ENCODE assay signal across 18 mouse cellular contexts in genomic region chr16:84172080-84172479, GRCm38 (mm10).
"Had no signal": no experiment of that assay in that cellular context is flagged by ENCODE, and none has a peak within 500 bp of the region (broad histone marks: within the 10 kb centered on the region; RNA-seq: fewer than 3 reads in every experiment).

No protein-coding gene starts in this region.

- H3K27ac ChIP-seq: intestine, embryonic 15.5 days; limb, embryonic 15.5 days; liver, embryonic 12.5 days; macrophage; midbrain, embryonic 15.5 days; neural tube, embryonic 12.5 days; stomach, postnatal 0 days had no signal

- H3K36me3 ChIP-seq: intestine, embryonic 15.5 days; limb, embryonic 15.5 days; liver, embryonic 12.5 days; midbrain, embryonic 15.5 days; neural tube, embryonic 12.5 days had no signal

- ATAC-seq: intestine, embryonic 15.5 days; liver, embryonic 12.5 days; midbrain, embryonic 15.5 days had no signal

- DNase-seq: kidney, adult 18-20 months; kidney, postnatal 10 days; kidney, postnatal 4 days; lung, embryonic 14.5 days; lung, postnatal 10 days; retina, postnatal 1 day; right cerebral cortex, postnatal 14 days; thymus, adult 18-20 months; thymus, postnatal 25 days had no signal

- H3K9ac ChIP-seq: intestine, embryonic 15.5 days; limb, embryonic 15.5 days; liver, embryonic 12.5 days; lung, embryonic 14.5 days; midbrain, embryonic 15.5 days; neural tube, embryonic 12.5 days had no signal

- H3K4me1 ChIP-seq: intestine, embryonic 15.5 days; limb, embryonic 15.5 days; liver, embryonic 12.5 days; megakaryocyte, embryonic 14.5 days; midbrain, embryonic 15.5 days; neural tube, embryonic 12.5 days had no signal

- H3K4me3 ChIP-seq: intestine, embryonic 15.5 days; limb, embryonic 15.5 days; liver, embryonic 12.5 days; megakaryocyte, embryonic 14.5 days; midbrain, embryonic 15.5 days; neural tube, embryonic 12.5 days had no signal

- H3K27me3 ChIP-seq: intestine, embryonic 15.5 days; limb, embryonic 15.5 days; liver, embryonic 12.5 days; megakaryocyte, embryonic 14.5 days; midbrain, embryonic 15.5 days; neural tube, embryonic 12.5 days had no signal

- H3K9me3 ChIP-seq: intestine, embryonic 15.5 days; limb, embryonic 15.5 days; liver, embryonic 12.5 days; midbrain, embryonic 15.5 days; neural tube, embryonic 12.5 days had no signal

- H3K4me2 ChIP-seq: intestine, embryonic 15.5 days; limb, embryonic 15.5 days; liver, embryonic 12.5 days; lung, embryonic 14.5 days; midbrain, embryonic 11.5 days; midbrain, embryonic 15.5 days; neural tube, embryonic 12.5 days had no signal
